Mouse (Mus musculus): Measurements from ENCODE around the gene Gstp3.
A peak's percentile ranks its signal among the peaks of the same experiment; 100 is the strongest.
"Not testable (repeated sequence)": the region's sequence is repeated elsewhere in the genome, so short reads cannot be mapped to it uniquely, and the experiment has no call there.

Gstp3 gene

GRCm38 (mm10) chr19:4090446-4090845, 31.1 kb upstream of the Gstp3 start:
- DNase-seq (ENCODE audit: low read depth, low spot score): no peak

GRCm38 (mm10) chr19:4089128-4089527, 29.8 kb upstream of the Gstp3 start:
- no peak for DNase-seq (ENCODE audit: low read depth, low spot score)

GRCm38 (mm10) chr19:4088146-4088545, 28.8 kb upstream of the Gstp3 start:
- no peak for DNase-seq (ENCODE audit: low read depth, low spot score)

DNA sequence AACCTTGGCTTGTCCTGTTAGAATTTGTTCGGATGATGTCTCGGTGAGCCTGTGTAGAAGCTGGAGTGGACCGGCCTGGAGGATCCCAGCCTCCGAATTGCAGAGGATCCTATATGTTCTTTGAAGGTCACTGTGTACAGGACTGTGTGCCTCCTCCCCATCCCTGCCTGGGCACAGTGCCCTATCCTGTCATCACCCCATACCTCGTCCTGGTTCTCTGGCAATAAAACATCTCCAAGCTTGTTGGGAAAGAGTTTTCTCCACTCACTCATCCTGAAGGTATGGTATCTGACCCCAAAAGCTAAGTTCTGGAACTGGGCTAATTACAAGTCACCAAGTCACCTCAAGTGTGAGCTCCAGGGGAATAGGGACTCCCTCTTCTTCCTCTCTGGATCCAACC, 27.7 kb upstream of the Gstp3 start:
- no peak for DNase-seq (ENCODE audit: low read depth, low spot score)

- no peak for DNase-seq (ENCODE audit: low read depth, low spot score)
Measured at GRCm38 (mm10) chr19:4086156-4086555, 26.8 kb upstream of the Gstp3 start.

- DNase-seq (ENCODE audit: low read depth, low spot score): no peak
Measured at GRCm38 (mm10) chr19:4084984-4085383, 25.6 kb upstream of the Gstp3 start.

- DNase-seq (ENCODE audit: low read depth, low spot score): no peak
Measured at GRCm38 (mm10) chr19:4083826-4084225, 24.5 kb upstream of the Gstp3 start.

DNA sequence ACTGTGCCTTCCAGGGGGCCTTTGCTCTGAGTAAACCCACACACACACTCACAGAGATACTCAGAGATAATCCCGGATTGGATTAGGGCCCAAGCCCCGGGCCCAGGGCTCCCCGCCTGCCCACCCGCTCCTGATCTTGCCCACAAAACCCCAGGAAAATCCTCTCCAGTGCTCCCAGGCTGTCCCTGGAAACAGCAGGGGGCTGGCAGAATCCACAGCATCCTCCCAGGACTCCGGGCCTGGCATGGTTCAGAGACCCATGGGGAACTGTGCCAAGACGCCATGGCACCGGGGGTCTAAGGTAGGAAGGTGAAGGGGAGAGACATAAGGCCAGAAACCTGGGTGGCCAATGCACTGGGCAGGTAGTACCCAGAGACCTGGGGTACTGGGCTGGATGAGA, 23.9 kb upstream of the Gstp3 start:
- DNase-seq (ENCODE audit: low read depth, low spot score): no peak

- no peak for DNase-seq (ENCODE audit: low read depth, low spot score)
Measured at GRCm38 (mm10) chr19:4082219-4082965, 23.0 kb upstream of the Gstp3 start.

DNA sequence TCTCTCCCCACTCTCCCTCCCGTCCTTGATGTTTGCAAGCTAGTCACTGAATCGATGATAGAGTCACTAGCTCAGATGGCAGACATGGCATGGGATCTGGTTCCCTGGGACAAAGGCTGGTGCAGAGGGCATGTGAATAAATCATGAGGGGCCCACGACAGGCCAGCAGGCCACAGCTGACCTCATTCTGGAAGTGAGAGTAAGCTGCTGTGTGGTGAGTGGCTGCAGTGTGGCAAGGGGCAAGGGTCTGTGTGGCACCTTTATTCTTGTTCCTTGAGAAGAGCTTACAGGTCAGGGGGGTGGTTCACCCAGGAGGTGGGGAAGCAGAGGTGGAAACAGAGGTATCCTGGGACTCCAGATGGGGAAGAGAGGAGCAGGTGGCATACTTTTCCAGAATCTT, 22.0 kb upstream of the Gstp3 start, which contains the start of gene Cabp2:
TSS of gene Cabp2 (plus strand) at position 185 of the 400 bp plus-strand sequence.
- DNase-seq (ENCODE audit: low read depth, low spot score): no peak

DNA sequence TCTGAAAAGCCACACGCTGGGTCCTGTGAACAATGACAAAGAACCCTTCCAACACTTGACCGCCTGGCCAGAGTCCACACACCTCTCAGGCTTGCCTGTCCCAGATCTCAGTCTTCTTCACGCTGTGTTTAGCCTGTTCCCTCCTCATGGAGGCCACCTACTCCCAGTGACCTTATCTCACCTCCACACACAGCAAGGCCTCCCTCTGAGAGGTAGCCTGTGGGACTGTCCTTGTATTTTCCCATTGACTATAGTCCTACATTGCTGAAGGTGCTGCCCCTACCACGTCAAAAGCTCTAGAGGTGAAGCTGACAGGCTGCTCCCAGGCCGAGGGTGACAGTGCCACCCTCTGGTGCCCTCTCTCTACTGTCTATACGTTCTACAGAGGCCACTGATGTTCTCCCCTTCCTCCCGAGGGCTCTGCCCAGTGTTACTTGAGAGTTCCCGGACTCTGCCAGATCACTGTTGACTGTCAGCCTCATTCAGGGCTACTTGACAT, 21.2 kb upstream of the Gstp3 start:
- DNase-seq (ENCODE audit: low read depth, low spot score): peak; percentile 47

DNA sequence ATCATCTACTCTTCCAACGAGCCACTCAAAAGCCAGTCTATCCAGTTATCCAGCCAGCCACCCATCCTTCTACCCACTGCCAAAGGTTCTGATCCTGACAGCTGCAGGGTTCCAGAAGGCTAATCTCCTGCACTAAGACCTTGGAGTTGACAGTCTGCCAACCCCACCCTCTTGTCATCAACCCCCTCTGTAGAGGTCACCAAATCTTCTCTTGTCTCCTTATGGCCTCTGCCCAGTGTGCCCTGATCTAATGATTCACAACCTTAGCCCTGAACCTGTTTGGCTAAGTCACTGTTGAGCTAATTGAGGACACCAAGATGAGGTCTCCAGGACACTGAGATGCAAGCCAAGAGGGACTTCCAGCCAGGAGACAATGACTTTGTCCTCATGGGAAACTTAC, 20.2 kb upstream of the Gstp3 start:
- DNase-seq (ENCODE audit: low read depth, low spot score): no peak

- no peak for DNase-seq (ENCODE audit: low read depth, low spot score)
Measured at GRCm38 (mm10) chr19:4075531-4075930, 16.2 kb upstream of the Gstp3 start.

GRCm38 (mm10) chr19:4072706-4073424, 13.5 kb upstream of the Gstp3 start:
- no peak for DNase-seq (ENCODE audit: low read depth, low spot score)

DNA sequence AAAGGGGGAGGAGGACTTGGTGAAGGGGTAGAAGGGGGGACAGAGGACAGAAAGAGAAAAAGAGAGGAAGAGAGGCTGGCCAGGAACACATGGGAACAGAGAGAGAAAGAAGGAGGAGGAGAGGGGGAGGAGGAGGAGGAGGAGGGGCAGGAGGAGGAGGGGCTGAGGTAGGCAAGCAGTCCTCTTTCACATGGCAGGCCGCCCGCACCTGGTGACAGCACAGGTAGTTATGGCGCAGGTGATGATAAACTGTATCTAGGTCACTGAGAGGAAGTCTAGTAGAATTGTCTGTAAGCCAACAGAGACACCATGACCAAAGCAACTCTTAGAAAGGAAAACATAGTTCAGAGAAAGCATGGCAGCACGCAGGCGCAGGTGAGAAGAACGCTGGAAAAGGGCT, 12.0 kb upstream of the Gstp3 start:
- no peak for DNase-seq (ENCODE audit: low read depth, low spot score)

DNA sequence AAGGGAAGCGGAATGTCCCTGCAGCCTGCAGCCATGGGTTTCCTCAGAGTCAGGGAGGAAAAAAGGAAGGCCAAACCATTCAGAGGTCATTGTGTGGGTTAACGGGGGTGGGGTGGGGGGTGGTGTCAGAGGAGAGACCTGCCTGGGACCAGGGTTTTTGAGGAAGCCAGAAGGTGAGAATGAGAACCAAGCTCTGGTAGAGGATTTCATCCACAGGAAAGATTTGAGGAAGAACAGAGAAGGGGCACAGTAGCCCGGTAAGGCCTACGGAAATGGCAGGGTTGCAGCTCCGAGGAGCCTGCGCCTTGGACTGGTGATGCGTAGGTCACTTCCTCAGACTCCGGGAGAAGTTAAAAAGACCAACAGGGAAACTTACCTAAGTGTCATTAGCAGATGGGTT, 11.4 kb upstream of the Gstp3 start:
- no peak for DNase-seq (ENCODE audit: low read depth, low spot score)

GRCm38 (mm10) chr19:4070311-4070710, 10.9 kb upstream of the Gstp3 start:
- DNase-seq (ENCODE audit: low read depth, low spot score): no peak

DNA sequence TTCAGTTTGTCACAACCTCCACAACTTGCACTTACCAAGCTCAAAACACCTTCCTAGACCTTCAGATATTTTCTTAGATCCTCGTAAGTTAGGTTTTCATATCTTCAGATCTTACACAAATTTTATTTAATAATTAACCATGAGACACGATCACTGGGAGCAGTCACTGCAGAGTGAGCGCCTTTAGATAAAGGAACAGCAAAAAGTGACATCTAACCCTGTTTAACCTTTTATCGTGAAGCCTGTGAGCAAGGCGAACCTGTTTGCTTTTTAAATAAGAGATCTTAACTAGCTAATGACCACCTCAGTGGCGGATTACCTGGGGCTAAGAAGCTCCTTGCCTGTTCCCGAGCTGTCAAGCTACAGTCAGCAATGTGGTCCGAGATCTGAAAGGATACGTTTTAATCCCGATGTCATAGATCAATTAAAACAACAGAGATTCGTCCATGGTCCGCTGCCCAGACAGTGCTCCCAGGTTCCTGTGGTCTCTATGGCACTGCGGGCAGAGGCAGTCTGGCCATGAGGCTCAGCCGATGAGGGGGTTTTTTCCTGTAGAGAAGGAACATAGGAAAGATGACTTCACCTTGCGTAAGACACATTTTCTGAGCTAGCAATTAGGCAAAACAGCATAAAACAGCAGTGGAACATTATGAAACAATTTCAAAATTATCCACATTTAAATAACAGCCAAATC, 9.5 kb upstream of the Gstp3 start:
- no peak for DNase-seq (ENCODE audit: low read depth, low spot score)

DNA sequence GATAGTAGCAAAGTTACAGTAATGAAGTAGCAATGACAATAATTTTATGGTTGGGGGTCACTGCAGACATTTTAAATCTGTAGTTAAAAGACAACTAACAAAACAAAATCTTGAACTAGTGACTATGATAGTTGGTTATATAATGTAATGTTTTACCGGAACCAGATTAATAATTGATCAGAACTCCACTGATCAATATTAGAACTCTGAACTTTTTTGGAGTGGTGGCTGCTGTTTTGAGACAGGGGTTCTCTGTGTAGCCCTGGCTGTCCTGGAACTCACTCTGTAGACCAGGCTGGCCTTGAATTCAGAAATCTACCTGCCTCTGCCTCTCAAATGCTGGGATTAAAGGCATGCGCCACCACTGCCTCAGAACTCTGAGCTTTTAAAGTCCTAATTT, 8.9 kb upstream of the Gstp3 start:
- not testable (repeated sequence) for DNase-seq (ENCODE audit: low read depth, low spot score)

- no peak for DNase-seq (ENCODE audit: low read depth, low spot score)
Measured at GRCm38 (mm10) chr19:4066877-4067276, 7.5 kb upstream of the Gstp3 start.

DNA sequence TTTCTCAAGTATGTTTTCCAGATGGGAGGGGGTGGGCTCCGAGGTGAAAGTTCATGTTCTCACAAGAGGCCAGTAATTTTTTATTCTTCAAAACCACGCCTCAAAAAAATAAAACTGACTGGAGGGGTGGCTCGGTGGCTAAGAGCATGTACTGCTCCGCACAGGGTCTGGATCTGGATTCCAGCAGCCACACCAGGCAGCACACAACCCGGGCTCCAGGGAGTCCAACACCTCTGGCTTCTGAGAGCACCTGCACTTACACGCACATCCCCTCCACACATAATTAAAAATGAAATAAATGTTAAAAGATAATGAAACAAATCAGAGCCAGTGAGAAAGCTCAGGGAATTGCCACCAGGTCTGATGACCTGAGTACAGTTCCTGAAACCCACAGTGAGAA, 6.9 kb upstream of the Gstp3 start:
- DNase-seq (ENCODE audit: low read depth, low spot score): no peak

DNA sequence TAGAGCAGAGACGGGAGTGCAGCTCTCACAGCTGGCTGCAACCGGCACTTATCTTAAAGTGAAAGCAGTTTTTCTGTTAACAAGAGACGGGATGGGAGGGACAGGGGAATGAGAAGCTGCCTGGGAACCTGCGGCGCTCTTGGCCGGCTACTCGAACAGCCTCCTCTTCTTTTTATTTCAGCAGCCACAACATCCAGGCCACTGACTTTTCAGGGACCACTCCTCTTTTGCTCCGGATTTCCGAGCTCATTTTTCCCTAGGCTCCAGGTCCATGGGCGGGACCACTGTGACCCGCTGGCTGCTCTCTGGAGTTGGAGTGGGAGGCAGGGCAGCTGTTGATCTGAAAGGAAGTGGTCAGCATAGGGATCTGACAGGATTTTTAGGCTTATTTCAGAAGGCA, 5.1 kb upstream of the Gstp3 start:
- DNase-seq (ENCODE audit: low read depth, low spot score): not testable (repeated sequence)
